Mouse (Mus musculus): ENCODE results near the gene Gimap4. TPM values are rescaled to one million over a fixed set of nuclear protein-coding genes. Genes with fewer than 3 reads are reported as not detected.
"Not testable (repeated sequence)": the region's sequence is repeated elsewhere in the genome, so short reads cannot be mapped to it uniquely, and the experiment has no call there.

The Gimap4 gene
- polyA plus RNA-seq, 1 experiment from 2014 or later, result 1.5 TPM

DNA sequence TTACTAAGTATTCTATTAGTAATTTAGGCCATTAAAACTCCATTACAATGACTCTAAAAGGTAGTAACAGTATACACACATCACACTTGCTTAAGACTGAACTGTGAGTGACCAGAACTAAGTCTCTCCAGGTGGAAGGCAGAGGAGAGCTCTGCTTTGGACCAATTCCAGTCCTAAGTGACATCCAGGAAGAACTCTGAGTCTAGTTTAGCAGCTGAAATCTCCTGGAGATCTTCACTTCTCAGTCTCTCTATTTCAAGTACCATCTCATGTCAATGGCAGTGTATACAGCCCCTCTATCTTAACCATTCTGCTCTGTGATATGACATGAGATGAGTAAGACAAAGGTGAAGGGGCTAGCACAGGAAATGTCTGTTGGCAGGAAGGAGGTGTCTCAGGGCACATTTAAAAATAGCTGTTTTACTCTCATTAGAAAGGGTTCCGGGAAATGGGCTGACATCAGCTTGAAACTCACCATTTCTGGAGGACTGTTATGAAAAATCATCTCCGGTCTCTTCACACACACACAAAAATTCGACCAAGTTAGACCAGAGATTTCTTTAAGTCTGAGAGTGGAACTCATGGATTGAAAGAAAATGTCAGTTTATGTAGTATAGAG lies 2.8 kb upstream of the Gimap4 start:
- no peak for DNase-seq (ENCODE audit: low spot score)
- WGBS, result 87% methylated on average over 3 of the region's 3 CpGs
- Histone ChIP-seq H3K9ac (no peak overlapping the region), H3K9me3 (ENCODE audit: control insufficient read depth, low read length) (no peaks in the 10 kb centered on the region), H3K36me3 (replicated peaks; ENCODE audit: control insufficient read depth, insufficient read depth) (no peaks in the 10 kb centered on the region), H3K4me3 (replicated peaks; ENCODE audit: low read length) (no peak overlapping the region), H3K27ac (no peak overlapping the region), H3K4me2 (replicated peaks) (no peak overlapping the region), H3K4me1 (replicated peaks; ENCODE audit: control insufficient read depth, insufficient read depth, low read length) (no peaks in the 10 kb centered on the region), H3K27me3 (ENCODE audit: control insufficient read depth, insufficient read depth, low read length) (no peaks in the 10 kb centered on the region)
- ATAC-seq (ENCODE audit: low FRiP score), result no peak

GRCm38 (mm10) chr6:48682271-48682670 lies 2.1 kb upstream of the Gimap4 start:
- H3K27me3 ChIP-seq (ENCODE audit: control insufficient read depth, insufficient read depth, low read length), result no peaks in the 10 kb centered on the region
- DNase-seq (ENCODE audit: low spot score), result no peak
- no peaks in the 10 kb centered on the region for H3K4me1 ChIP-seq (replicated peaks; ENCODE audit: control insufficient read depth, insufficient read depth, low read length)
- no peak overlapping the region for H3K4me3 ChIP-seq (replicated peaks; ENCODE audit: low read length)
- H3K9ac ChIP-seq, result no peak overlapping the region
- H3K4me2 ChIP-seq (replicated peaks), result no peak overlapping the region
- no peaks in the 10 kb centered on the region for H3K36me3 ChIP-seq (replicated peaks; ENCODE audit: control insufficient read depth, insufficient read depth)
- H3K27ac ChIP-seq, result no peak overlapping the region
- no peaks in the 10 kb centered on the region for H3K9me3 ChIP-seq (ENCODE audit: control insufficient read depth, low read length)
- 82% methylated on average over 4 of the region's 4 CpGs for WGBS
- ATAC-seq (ENCODE audit: low FRiP score), result no peak

DNA sequence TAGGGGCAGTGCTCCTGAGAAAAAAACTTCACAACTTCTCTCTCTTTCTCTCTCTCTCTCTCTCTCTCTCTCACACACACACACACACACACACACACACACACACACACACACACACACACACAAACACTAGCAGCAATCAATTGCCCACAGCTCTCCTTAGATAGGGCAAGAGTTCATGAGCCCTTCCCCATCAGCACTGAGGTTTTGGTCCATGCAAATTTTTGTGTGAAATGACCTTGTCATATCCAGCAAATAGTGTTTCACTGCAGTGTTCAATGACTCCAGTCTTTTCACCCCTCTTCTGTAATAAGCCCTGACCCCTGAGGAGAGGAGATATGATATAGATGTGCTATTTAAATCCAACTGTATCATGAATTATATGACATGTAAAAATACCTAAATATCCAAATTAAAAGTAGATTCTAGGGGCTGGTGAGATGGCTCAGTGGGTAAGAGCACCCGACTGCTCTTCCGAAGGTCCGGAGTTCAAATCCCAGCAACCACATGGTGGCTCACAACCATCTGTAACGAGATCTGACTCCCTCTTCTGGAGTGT lies 1.0 kb upstream of the Gimap4 start:
- not testable (repeated sequence) for H3K4me1 ChIP-seq (replicated peaks; ENCODE audit: control insufficient read depth, insufficient read depth, low read length); ATAC-seq (ENCODE audit: low FRiP score); H3K9me3 ChIP-seq (ENCODE audit: control insufficient read depth, low read length); H3K4me3 ChIP-seq (replicated peaks; ENCODE audit: low read length); H3K27me3 ChIP-seq (ENCODE audit: control insufficient read depth, insufficient read depth, low read length); H3K9ac ChIP-seq; H3K4me2 ChIP-seq (replicated peaks); DNase-seq (ENCODE audit: low spot score); H3K27ac ChIP-seq; H3K36me3 ChIP-seq (replicated peaks; ENCODE audit: control insufficient read depth, insufficient read depth)
- WGBS, result 100% methylated on average over 3 of the region's 4 CpGs

- no peaks in the 10 kb centered on the region for H3K36me3 ChIP-seq (replicated peaks; ENCODE audit: control insufficient read depth, insufficient read depth)
- no peak overlapping the region for H3K9ac ChIP-seq
- no peak overlapping the region for H3K4me2 ChIP-seq (replicated peaks)
- no peaks in the 10 kb centered on the region for H3K4me1 ChIP-seq (replicated peaks; ENCODE audit: control insufficient read depth, insufficient read depth, low read length)
- ATAC-seq (ENCODE audit: low FRiP score), result no peak
- no peak overlapping the region for H3K27ac ChIP-seq
- WGBS, result 68% methylated on average over 4 of the region's 4 CpGs
- no peaks in the 10 kb centered on the region for H3K9me3 ChIP-seq (ENCODE audit: control insufficient read depth, low read length)
- H3K4me3 ChIP-seq (replicated peaks; ENCODE audit: low read length), result no peak overlapping the region
- DNase-seq (ENCODE audit: low spot score), result no peak
- H3K27me3 ChIP-seq (ENCODE audit: control insufficient read depth, insufficient read depth, low read length), result no peaks in the 10 kb centered on the region
Measured at GRCm38 (mm10) chr6:48684806-48685205, 457 bp downstream of the Gimap4 start.

- Histone ChIP-seq H3K27me3 (ENCODE audit: control insufficient read depth, insufficient read depth, low read length) (no peaks in the 10 kb centered on the region), H3K4me3 (replicated peaks; ENCODE audit: low read length) (no peak overlapping the region), H3K9ac (no peak overlapping the region), H3K27ac (no peak overlapping the region), H3K4me2 (replicated peaks) (no peak overlapping the region), H3K36me3 (replicated peaks; ENCODE audit: control insufficient read depth, insufficient read depth) (no peaks in the 10 kb centered on the region), H3K9me3 (ENCODE audit: control insufficient read depth, low read length) (no peaks in the 10 kb centered on the region), H3K4me1 (replicated peaks; ENCODE audit: control insufficient read depth, insufficient read depth, low read length) (no peaks in the 10 kb centered on the region)
- DNase-seq (ENCODE audit: low spot score) (no peak), ATAC-seq (ENCODE audit: low FRiP score) (no peak)
- WGBS, result 95% methylated on average over 2 of the region's 2 CpGs
Measured at GRCm38 (mm10) chr6:48685251-48685650, 902 bp downstream of the Gimap4 start.

- DNase-seq (ENCODE audit: low spot score), result no peak
- Histone ChIP-seq H3K36me3 (replicated peaks; ENCODE audit: control insufficient read depth, insufficient read depth) (no peaks in the 10 kb centered on the region), H3K4me2 (replicated peaks) (no peak overlapping the region), H3K9ac (no peak overlapping the region), H3K4me1 (replicated peaks; ENCODE audit: control insufficient read depth, insufficient read depth, low read length) (no peaks in the 10 kb centered on the region), H3K27ac (no peak overlapping the region), H3K4me3 (replicated peaks; ENCODE audit: low read length) (no peak overlapping the region), H3K9me3 (ENCODE audit: control insufficient read depth, low read length) (no peaks in the 10 kb centered on the region), H3K27me3 (ENCODE audit: control insufficient read depth, insufficient read depth, low read length) (no peaks in the 10 kb centered on the region)
- no peak for ATAC-seq (ENCODE audit: low FRiP score)
- 87% methylated on average over 7 of the region's 7 CpGs for WGBS
Measured at GRCm38 (mm10) chr6:48685694-48686665, 1.6 kb downstream of the Gimap4 start.

DNA sequence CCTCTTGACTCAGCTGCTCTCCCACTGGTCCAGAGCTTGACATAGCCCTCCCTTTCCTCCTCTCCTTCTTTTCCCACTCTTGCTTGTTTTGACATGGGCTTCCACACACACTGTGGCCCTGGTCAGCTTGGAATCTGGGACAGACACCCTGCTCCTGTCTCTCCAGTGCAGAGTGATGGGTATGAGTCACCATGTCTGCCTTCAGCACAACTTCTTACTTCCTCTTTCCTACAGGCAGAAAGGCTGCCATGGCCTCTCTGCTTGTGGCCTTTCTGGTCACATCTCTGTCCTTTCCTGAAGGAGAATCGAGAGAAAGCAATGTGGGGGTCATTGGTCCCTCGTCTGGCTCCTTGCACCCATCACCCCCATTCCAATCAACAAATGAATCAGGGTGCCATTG lies 2.7 kb downstream of the Gimap4 start:
- Histone ChIP-seq H3K4me1 (replicated peaks; ENCODE audit: control insufficient read depth, insufficient read depth, low read length) (no peaks in the 10 kb centered on the region), H3K27me3 (ENCODE audit: control insufficient read depth, insufficient read depth, low read length) (no peaks in the 10 kb centered on the region), H3K36me3 (replicated peaks; ENCODE audit: control insufficient read depth, insufficient read depth) (no peaks in the 10 kb centered on the region), H3K27ac (no peak overlapping the region), H3K4me3 (replicated peaks; ENCODE audit: low read length) (no peak overlapping the region), H3K9ac (no peak overlapping the region), H3K4me2 (replicated peaks) (no peak overlapping the region), H3K9me3 (ENCODE audit: control insufficient read depth, low read length) (no peaks in the 10 kb centered on the region)
- DNase-seq (ENCODE audit: low spot score) (no peak), ATAC-seq (ENCODE audit: low FRiP score) (no peak)
- 83% methylated on average over 2 of the region's 2 CpGs for WGBS

DNA sequence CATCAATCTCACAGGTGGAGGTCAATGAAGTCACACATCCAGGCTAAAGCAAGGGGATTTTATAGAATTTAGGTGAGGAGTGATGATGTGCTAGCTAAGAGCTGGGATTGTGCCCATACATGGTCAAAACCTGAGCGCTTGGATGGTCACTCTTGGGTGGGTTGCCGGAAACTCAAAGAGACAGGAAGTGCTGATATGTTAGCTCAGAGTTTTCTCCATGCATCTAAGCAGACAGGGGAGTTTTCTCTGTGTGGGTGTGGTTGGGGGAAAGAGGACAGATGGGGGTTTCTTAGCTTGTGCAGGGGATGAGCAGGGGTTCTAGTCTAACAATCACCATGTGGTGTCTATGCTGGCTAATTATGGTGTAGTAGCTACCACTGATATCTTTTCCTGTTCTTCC lies 5.0 kb downstream of the Gimap4 start:
- H3K4me3 ChIP-seq (replicated peaks; ENCODE audit: low read length), result no peak overlapping the region
- ATAC-seq (ENCODE audit: low FRiP score) (no peak), DNase-seq (ENCODE audit: low spot score) (no peak)
- H3K4me2 ChIP-seq (replicated peaks), result no peak overlapping the region
- no peaks in the 10 kb centered on the region for H3K9me3 ChIP-seq (ENCODE audit: control insufficient read depth, low read length)
- no peaks in the 10 kb centered on the region for H3K36me3 ChIP-seq (replicated peaks; ENCODE audit: control insufficient read depth, insufficient read depth)
- H3K4me1 ChIP-seq (replicated peaks; ENCODE audit: control insufficient read depth, insufficient read depth, low read length), result no peaks in the 10 kb centered on the region
- H3K27ac ChIP-seq, result no peak overlapping the region
- 92% methylated on average over 2 of the region's 2 CpGs for WGBS
- H3K9ac ChIP-seq, result no peak overlapping the region
- no peaks in the 10 kb centered on the region for H3K27me3 ChIP-seq (ENCODE audit: control insufficient read depth, insufficient read depth, low read length)

DNA sequence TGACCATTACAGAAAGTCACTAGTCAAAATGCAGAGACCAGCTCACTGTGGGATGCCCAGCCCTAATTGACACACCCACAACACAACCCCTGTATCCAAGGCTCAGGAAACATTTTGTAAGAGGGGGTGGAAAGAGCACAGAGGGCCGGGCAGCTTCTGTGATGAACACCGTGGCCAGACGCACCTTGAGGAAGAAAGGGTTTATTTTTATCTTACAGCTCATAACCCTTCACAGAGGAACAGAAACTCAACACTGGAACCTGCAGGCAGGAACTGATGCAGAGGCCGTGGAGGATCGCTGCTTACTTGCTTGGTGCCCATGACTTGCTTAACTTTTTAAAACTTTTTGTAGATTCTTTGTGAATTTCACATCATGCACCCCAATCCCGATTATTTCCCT lies 8.6 kb downstream of the Gimap4 start:
- Histone ChIP-seq H3K36me3 (replicated peaks; ENCODE audit: control insufficient read depth, insufficient read depth) (no peaks in the 10 kb centered on the region), H3K27ac (no peak overlapping the region), H3K9me3 (ENCODE audit: control insufficient read depth, low read length) (no peaks in the 10 kb centered on the region), H3K4me2 (replicated peaks) (no peak overlapping the region), H3K27me3 (ENCODE audit: control insufficient read depth, insufficient read depth, low read length) (no peaks in the 10 kb centered on the region), H3K4me3 (replicated peaks; ENCODE audit: low read length) (no peak overlapping the region), H3K4me1 (replicated peaks; ENCODE audit: control insufficient read depth, insufficient read depth, low read length) (no peaks in the 10 kb centered on the region), H3K9ac (no peak overlapping the region)
- 90% methylated on average over 6 of the region's 6 CpGs for WGBS
- ATAC-seq (ENCODE audit: low FRiP score) (no peak), DNase-seq (ENCODE audit: low spot score) (no peak)
